Mouse (Mus musculus): ENCODE results near the gene Zfp719.

Zfp719 gene

GRCm38 (mm10) chr7:43607743-43608287 is 28.4 kb downstream of the Zfp719 start:
- no peak for DNase-seq (ENCODE audit: low read depth, low spot score)

GRCm38 (mm10) chr7:43608316-43608824 is 29.0 kb downstream of the Zfp719 start:
- no peak for DNase-seq (ENCODE audit: low read depth, low spot score)

GRCm38 (mm10) chr7:43613816-43614551 is 34.6 kb downstream of the Zfp719 start:
- no peak for DNase-seq (ENCODE audit: low read depth, low spot score)

GRCm38 (mm10) chr7:43622927-43623326 is 43.5 kb downstream of the Zfp719 start:
- DNase-seq (ENCODE audit: low read depth, low spot score) = no peak

- peak; percentile 23 for DNase-seq (ENCODE audit: low read depth, low spot score)
Measured at GRCm38 (mm10) chr7:43623819-43624218, 44.4 kb downstream of the Zfp719 start.

- no peak for DNase-seq (ENCODE audit: low read depth, low spot score)
Measured at GRCm38 (mm10) chr7:43625065-43625464, 45.7 kb downstream of the Zfp719 start.

GRCm38 (mm10) chr7:43625794-43626422 is 46.5 kb downstream of the Zfp719 start:
- DNase-seq (ENCODE audit: low read depth, low spot score) = no peak

- no peak for DNase-seq (ENCODE audit: low read depth, low spot score)
Measured at GRCm38 (mm10) chr7:43633940-43634339, 54.5 kb downstream of the Zfp719 start.

GRCm38 (mm10) chr7:43634500-43634899 is 55.1 kb downstream of the Zfp719 start, which contains the start of gene Ceacam18:
Gene Ceacam18 (plus strand): TSS chr7:43634707.
- DNase-seq (ENCODE audit: low read depth, low spot score) = no peak

- DNase-seq (ENCODE audit: low read depth, low spot score) = no peak
Measured at GRCm38 (mm10) chr7:43636194-43636593, 56.8 kb downstream of the Zfp719 start.

GRCm38 (mm10) chr7:43637118-43637517 is 57.7 kb downstream of the Zfp719 start:
- no peak for DNase-seq (ENCODE audit: low read depth, low spot score)

GRCm38 (mm10) chr7:43642587-43642986 is 63.2 kb downstream of the Zfp719 start:
- DNase-seq (ENCODE audit: low read depth, low spot score) = no peak

All from mesoderm, embryonic 11.5 days (tissue).